Mouse (Mus musculus): Measurements from ENCODE around the gene Fam178b.

Fam178b gene

DNA sequence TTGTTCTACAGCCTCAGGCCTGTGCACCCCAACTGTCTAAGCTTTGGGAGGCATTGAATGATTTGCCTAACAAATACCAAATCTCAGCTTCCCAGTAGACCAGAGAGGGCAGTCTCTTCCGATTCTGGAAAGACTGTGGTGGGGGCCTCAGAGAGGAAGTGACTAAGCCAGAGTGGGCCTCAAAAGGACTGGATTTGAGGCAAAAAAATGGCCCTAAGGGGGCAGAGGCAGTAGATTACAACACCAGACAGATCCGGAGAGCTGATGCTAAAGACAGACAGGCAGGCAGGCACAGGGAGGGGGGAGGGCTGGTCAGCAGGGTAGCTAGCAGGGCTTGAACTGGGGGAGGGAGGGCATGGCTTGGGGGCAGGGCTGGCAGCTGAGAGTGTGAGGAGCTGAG lies 116.6 kb downstream of the Fam178b start:
- in situ Hi-C loops (cut with MboI, MseI): no loop called here

GRCm38 (mm10) chr1:36564101-36564500 lies 118.9 kb downstream of the Fam178b start:
- in situ Hi-C loops (cut with MboI, MseI): no loop called here

GRCm38 (mm10) chr1:36563632-36564031 lies 119.4 kb downstream of the Fam178b start:
- in situ Hi-C loops (cut with MboI, MseI): no loop called here

DNA sequence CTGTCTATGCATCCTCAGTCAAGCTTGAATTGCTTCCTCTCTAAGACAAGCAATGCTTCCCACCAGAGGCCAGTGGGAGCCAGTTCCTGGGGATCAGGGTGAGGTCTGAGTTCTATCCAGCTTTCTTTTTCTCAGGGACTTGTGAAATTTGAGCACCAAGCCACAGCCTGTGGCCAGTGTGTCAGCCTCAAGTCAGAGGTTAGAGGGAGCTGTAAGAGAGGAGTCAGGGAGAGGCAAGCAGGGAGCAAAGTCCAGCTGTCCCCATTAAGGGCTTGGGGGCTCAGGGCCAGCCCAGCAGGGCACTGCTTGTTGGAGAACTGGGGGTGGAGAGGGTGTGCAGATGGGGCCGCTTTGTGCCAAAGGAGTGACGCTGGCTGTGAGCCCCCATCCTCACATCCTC lies 119.8 kb downstream of the Fam178b start:
- in situ Hi-C loops (cut with MboI, MseI): no loop called here

GRCm38 (mm10) chr1:36562388-36562787 lies 120.6 kb downstream of the Fam178b start:
- in situ Hi-C loops (cut with MboI, MseI): no loop called here

- in situ Hi-C loops (cut with MboI, MseI): no loop called here
Observed at GRCm38 (mm10) chr1:36560903-36561302, 122.1 kb downstream of the Fam178b start.

GRCm38 (mm10) chr1:36559888-36560287 lies 123.1 kb downstream of the Fam178b start:
- in situ Hi-C loops (cut with MboI, MseI): no loop called here

DNA sequence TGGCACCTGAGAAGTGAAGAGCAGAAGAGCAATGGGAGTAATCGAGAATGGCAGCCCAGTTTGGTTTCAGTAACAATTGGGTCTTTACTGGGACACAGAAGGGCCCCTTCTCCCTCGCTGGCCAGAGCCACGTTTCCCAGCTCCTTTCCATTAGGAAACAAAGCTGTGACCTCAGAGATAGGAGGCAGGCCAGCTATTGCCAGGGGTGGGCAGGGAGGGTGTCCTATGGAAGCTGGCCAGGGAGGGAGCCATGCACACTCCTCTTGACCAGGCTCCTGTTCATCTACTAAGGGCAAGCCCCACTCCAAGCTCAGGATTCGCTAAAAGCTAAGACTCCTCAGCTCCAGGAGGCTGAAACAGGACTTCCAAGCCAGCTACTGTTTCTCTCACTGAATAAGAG lies 123.7 kb downstream of the Fam178b start:
- in situ Hi-C loops (cut with MboI, MseI): no loop called here

- in situ Hi-C loops (cut with MboI, MseI): no loop called here
Observed at GRCm38 (mm10) chr1:36558031-36558993, 124.7 kb downstream of the Fam178b start, which contains the start of gene Sema4c. Gene Sema4c (minus strand): TSS chr1:36558349.

DNA sequence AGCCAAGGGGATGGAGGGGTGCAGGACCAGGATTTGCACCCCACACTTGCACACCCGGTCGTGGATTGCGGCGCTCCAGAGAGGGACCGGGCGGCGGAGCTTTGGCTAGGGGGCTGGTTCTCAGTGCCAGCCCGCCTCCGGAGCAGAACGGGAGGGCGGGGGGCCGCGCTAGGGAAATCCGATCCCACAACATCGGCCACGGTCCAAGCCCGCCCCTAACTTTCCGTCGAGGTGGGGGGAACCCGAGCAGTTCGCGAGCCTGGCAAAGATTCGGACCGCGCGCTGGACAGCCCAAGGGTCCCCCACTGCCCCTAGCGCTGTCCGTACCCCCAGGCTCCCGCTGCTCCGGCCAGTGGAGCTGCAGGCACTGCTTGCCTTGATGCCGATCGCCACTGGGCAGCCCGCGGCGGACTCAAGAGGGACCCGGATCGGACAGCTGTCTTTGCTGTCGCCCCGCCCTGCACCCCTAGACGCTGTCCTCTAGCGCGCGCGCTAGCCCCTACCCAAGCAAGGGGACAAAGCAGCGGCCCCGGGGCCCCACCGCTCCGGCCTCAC lies 125.4 kb downstream of the Fam178b start:
- in situ Hi-C loops (cut with MboI, MseI): no loop called here

DNA sequence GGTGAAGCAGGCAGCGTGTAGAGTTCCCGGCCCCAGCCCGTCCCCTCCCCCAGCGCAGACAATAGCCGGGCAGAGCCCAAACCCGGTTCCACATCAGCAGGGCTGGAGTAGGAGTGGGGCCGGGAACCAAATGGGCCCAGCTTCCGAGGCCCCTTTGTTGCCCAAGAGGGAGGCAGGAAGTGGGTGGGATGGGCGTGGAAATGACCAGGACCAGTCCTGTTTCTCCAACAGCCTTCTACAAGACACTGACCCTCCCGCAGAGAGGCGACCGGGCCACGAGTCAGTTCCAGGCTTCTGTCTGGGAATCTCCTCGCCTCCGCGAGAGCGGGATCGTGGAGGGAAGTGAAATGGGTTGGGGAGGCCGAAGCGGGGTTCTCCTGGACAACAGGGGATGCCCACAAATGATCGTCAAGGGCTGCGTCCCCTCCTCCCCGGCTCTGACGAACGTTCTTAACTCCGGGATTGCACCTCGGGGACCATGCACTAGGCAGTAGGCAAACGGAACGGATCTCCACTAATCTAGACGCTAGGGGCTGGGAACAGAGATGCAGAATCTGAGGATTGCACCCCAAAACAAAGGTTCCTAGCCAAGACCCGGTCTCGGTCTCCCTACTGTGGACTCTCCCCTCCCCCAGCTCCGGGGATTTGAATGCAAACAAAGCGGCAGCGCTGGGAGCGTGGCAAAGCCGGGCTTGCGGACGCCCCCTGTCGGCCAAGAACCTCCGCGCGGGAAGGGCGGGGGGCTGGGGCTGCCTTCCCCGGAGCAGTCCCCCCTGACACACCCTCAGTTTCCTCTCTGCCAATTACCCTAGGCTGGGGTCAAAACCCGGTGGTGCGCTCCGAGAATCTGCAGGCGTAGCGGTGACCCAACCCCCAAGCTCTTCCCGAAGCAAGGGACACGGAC lies 126.2 kb downstream of the Fam178b start:
- in situ Hi-C loops (cut with MboI, MseI): no loop called here

- in situ Hi-C loops (cut with MboI, MseI): no loop called here
Observed at GRCm38 (mm10) chr1:36555798-36556395, 127.1 kb downstream of the Fam178b start.

DNA sequence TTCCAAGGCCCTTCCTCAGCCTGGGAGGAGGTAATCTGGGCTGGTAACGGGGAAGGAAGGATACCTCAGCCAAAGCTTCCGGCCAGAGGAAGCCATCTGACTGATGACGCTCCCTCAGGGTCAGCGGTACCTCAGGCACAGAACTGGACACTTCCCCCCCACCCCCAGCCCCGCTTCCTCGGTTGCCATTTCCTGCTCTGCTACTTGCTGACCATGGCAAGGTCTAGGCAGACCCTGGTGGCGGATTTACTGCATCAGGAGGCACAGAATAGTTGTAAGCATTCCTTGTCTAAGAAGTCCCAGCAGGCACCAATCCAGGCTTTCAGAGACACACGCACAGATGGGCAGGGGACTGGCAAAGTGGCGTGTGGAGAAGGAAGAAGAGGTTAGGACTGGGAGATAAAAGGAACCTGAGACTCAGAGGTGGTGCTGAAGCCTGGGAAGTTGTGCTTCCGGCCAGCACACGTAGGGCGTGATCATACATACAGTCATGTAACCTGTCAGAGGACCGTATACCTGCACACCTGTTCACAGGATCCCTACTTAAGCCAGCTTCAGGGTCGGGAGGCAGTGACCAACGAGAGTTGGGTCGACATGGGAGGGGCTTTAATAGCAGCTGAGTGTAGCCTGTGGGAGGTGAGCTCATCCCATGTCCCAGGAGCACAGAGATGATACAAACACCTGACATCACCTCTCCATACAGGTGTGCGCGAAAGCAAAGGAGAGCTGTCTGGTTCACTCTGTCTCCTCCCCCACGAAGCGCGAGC lies 128.2 kb downstream of the Fam178b start:
- in situ Hi-C loops (cut with MboI, MseI): loop anchor here (5.0 kb wide), 1 partner anchor 127 kb away; the partner anchor contains the start of gene Fam178b

GRCm38 (mm10) chr1:36552506-36552905 lies 130.5 kb downstream of the Fam178b start:
- in situ Hi-C loops (cut with MboI, MseI): loop anchor here (5.0 kb wide), 1 partner anchor 130 kb away; the partner anchor contains the start of gene Fam178b

DNA sequence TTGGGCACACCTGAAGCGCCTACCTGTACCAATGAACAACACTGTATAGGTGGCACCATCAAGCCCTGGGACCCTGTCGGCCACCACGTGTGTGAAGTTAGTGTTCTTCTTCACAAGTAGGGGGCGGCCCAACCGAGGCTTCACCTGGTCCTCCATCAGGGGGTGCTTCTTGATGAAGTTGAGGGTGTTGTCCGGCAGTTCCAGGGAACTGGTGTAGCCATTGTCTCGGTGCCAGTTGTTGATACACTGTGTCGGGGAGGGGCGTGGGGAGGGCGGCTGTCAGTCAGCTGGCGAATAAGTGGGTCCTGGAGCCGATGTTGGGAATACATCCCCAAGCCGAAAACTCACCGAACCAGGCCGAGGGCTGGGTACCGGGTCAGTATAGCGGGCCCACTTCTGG lies 131.1 kb downstream of the Fam178b start:
- in situ Hi-C loops (cut with MboI, MseI): loop anchor here (5.0 kb wide), 1 partner anchor 130 kb away; the partner anchor contains the start of gene Fam178b

DNA sequence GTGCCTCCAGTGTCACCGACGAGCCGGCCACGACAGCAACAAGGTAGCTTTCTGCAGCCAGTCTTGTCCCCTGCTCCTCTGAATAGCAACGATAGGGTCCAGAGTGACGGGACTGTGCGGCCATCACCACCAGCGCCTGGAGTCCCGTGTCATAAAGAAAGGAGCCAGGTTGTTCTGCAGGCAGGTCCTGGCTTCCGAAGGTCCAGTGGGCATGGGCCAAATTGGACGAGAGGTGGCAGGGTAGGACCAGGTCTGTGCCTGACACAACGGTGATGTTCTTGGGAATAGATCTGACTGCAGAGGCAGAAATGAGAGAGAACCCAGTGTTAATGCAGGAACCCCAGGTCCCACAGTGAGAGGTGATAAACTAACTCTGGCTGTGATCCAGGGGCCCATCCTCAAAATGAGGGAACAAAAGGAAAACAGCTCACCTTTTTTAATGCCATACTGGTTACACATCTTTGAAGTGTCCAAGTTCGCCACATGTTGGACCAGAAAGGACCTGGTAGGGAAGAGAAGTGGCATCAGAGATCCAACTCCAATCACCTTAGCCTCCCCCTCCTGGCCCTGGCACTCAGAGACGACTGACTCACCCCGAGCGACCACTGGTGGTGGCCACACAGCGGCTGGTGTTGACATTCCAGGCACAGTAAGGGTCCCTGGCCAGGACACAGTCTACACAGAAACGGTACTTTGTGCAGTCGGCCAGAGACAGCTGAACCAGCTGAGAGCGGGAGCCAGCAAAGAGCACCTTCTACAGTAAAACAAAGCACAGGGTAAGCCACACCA lies 132.7 kb downstream of the Fam178b start:
- in situ Hi-C loops (cut with MboI, MseI): loop anchor here (5.0 kb wide), 1 partner anchor 132 kb away; the partner anchor contains the start of gene Fam178b

DNA sequence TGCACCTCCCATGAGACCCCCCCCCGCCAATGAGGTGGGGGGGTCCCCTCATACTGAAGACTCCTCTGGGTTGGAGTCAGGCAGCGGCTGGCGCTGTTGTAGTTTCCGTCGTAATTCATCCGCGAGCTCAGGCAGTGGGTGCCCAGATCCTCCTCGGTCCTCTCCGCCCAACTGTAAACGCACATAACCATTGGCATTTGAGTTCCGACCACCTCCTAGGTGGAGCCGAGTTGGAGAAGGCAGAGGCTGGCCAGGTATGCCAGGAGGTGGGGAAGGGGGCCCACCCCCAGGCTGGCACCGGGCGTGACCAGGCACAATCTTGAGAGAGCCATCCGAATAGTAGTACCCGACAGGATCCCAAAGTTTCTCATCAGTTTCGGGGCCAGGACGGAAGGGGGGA lies 133.5 kb downstream of the Fam178b start:
- in situ Hi-C loops (cut with MboI, MseI): no loop called here

- in situ Hi-C loops (cut with MboI, MseI): no loop called here
Observed at GRCm38 (mm10) chr1:36548771-36549170, 134.2 kb downstream of the Fam178b start.

DNA sequence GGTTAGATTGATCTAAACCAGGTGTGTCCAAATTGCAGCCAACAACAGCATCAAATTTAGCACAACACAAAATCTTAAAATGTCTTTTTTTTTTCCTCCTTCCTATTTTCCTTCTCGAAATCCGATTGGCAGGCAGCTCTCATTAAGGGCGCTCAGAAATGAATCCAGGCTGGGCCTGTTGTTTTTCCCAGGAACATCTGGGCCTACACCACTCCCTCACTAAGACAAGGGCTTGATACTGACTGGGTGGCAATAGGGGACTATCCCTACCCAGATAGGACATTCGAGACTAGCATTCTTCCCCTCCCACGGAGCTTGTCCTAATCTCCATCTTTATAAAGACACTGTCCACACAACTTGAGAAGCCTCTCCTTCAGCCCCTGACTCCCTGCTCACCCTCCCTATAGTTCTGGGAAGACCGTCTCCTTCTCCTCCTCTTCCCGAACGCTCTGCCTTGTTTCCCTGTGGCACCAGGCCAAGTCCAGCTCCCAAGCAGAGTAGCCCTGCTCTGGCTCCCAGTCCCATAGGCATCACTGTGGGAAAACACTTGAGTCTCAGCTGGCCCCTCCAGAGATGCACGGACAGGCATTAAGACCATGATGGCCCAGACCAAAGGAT lies 134.9 kb downstream of the Fam178b start:
- in situ Hi-C loops (cut with MboI, MseI): no loop called here

All from T-helper 2 cell (primary cell).